Mouse (Mus musculus) liver, adult (tissue): ENCODE measurements around the gene Upf1.

Experiments used
- GATA4 ChIP-seq: IDR thresholded peaks from 2 replicates; pipeline ENCODE4 v1.6.1; 2014; ENCODE audit warnings: mild to moderate bottlenecking, low read length; ENCODE audit not compliant: insufficient replicate concordance

Gene Upf1

DNA sequence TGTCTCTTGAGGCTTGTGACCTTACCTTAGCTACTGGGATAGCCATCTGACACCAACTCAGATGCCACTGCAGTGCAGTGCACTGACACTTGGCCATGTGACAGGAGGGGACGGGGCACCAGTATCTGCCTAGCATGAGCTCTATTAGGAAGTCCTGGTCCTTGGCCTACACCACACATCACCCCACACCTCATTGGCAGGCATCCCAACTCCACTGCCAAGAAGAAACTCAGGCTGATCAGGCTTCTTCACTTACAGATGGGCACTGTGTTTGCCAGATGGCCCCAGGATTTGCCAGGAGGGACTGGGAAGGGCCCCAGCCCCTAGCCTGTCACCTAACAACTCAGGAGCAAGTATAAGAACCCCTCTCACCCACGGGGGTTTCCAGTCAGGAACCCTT is 39.7 kb downstream of the Upf1 start:
- TF ChIP-seq GATA4 = no peak

GRCm38 (mm10) chr8:70309311-70309710 is 43.8 kb downstream of the Upf1 start:
- TF ChIP-seq GATA4 = no peak

GRCm38 (mm10) chr8:70302901-70303300 is 50.2 kb downstream of the Upf1 start:
- TF ChIP-seq GATA4 = no peak

DNA sequence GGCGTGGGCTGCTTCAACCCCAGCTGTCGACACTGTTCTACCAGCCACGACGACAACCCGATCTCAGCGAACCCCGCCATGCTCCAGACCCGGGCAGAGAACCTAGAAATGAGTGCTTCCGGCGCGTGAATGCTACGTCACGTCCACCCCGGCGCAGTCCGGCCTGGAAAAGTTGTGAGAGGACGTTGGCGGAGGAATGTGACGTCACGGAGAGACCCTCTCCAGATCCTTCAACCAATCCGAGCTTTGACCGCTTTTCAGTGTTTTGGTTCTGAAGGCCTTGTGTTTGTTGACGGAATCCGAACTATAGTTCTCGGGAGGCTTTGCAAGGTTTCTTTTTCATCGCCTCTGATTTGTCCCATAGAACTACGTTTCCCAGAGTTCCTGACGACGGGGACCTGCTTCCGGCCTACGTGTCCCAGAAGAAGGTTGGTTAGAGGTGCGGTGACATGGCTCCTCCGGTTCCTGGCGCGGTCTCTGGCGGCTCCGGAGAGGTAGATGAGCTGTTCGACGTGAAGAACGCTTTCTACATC is 50.7 kb downstream of the Upf1 start, which contains the start of the genes Ddx49 and Cope:
Ddx49 (minus strand) TSS at position 132 of the 533 bp plus-strand sequence.
Cope (plus strand) TSS at position 161 of the 533 bp plus-strand sequence.
- no peak for TF ChIP-seq GATA4

DNA sequence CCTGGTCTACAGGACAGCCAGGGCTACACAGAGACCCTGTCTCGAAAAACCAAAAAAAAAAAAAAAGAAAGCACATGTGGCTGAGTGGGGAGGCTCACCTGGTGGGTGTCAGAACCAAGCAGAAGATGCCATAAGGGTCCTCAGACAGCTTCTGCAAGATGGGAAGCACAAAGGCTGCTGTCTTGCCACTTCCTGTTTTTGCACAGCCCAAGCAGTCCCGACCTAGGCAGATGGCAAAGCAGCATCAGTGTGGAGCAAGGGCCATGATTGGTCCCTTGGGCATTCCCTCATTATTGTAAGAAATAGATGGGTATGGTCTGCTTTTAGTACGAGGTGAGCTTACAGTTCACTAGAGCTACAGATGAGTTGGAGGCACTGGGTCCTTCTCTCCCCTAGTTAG is 52.2 kb downstream of the Upf1 start:
- TF ChIP-seq GATA4 = no peak

GRCm38 (mm10) chr8:70293988-70294405 is 59.1 kb downstream of the Upf1 start:
- TF ChIP-seq GATA4 = no peak

DNA sequence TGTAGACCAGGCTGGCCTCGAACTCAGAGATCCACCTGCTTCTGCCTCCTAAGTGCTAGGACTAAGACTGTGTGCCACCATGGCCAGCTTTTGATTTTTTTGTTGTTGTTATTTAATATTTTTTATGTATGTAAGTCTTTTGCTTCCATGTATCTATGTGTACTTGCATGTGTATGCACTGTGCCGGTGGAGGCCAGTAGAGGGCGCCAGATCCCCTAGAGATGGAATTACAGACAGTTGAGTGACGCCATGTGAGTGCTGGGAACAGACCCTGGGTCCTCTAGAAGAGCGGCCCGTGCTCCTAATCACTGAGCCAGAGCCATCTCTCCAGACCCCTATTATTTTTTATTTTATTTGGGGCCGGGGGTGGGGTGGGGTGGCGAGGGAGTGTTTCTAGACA is 66.3 kb downstream of the Upf1 start:
- no peak for TF ChIP-seq GATA4

DNA sequence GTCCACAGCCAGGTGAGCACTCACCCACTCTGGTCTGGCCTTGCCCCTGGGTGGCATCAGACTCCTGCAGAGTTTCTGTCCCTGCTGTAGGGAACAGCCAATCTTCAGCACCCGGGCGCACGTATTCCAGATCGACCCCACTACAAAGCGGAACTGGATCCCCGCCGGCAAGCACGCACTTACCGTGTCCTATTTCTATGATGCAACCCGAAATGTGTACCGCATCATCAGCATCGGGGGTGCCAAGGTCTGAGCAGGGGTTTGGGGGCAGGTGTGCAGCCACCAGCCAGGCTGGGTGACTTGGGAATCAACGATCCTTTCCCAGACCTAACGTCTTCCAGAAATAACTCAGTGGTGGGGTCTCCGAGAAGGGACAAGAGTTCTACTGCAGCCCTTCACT is 67.8 kb downstream of the Upf1 start:
- TF ChIP-seq GATA4 = no peak

DNA sequence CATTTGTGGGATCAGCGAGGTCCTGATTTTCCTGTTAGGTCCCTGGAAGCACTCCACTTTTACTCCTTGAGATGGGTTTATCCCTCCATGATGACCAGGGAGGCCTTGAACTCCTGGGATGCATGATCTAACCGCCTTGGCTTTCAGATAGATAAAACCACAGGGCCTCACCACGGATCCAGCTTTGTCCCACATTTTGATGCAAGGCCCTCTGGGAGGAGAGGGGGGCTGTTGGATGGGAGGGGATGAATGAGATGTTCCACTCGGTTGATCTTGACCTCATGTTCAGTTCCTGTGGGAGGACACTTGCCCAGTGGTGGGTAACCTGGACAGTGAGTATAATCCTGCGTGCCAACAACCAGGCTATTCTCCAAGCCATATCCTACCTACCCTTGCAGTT is 68.7 kb downstream of the Upf1 start:
- no peak for TF ChIP-seq GATA4

- TF ChIP-seq GATA4 = no peak
These were observed 69.7 kb downstream of the Upf1 start for GRCm38 (mm10) chr8:70283136-70284077.

DNA sequence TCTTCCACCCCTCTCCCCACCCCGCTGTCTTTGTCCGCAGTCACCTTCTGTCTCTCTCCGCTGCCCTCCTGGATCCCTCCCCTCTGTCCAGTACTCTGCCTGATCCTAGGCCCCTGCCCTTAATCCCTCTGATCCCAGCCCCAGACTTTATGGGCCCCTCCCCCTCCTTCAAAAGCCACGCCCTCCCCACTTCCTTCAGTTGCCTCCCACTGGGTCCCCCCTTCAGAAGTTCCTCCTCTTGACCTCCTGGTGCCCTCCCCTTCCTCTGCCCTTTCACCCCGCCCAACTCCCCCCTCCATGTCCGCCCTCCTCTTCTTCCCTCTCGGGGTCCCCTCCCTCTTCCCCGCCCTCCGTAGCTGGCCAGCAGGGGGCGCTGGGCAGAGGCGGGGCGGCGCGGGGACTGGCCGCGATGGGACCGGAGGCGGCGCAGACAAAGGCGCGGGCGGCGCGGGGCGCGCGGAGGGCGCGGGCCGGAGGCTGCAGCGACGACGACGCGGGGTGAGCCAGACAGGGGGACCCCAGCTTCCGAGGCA is 70.4 kb downstream of the Upf1 start, which contains the start of gene Homer3:
Homer3 (plus strand) TSS at position 225 of the 533 bp plus-strand sequence.
- TF ChIP-seq GATA4 = no peak; the same call in 1 of the 2 replicates
